In genomic region chr10:107488654-107489315, GRCm38 (mm10) we compare ENCODE assay signal across 14 mouse cellular contexts. TPM values are rescaled to one million over a fixed set of nuclear protein-coding genes. Genes with fewer than 3 reads are reported as not detected.
DNase-seq lines count a peak whose midpoint lies in the region; ATAC-seq lines count a peak whose summit lies in the region.
"Had no signal": no experiment of that assay in that cellular context is flagged by ENCODE, and none has a peak within 500 bp of the region (broad histone marks: within the 10 kb centered on the region; RNA-seq: fewer than 3 reads in every experiment).

No protein-coding gene starts in this region.

- no peak overlapping the region for H3K27ac ChIP-seq in heart, embryonic 13.5 days (replicated peaks)
- H3K27ac ChIP-seq in midbrain, embryonic 10.5 days (replicated peaks) = no peak overlapping the region; the same call in 1 of the 2 replicates
- no peak overlapping the region for H3K27ac ChIP-seq in midbrain, embryonic 14.5 days (replicated peaks; ENCODE audit: low read depth, low read length)
- H3K27ac ChIP-seq in limb, embryonic 13.5 days = no peak overlapping the region
- H3K27ac ChIP-seq in hindbrain, embryonic 13.5 days = no peak overlapping the region
- H3K27ac ChIP-seq: liver, embryonic 13.5 days had no signal

- 0 out of 2 replicates have a peak overlapping the region, but pooled peaks have one; percentile 2 for H3K9ac ChIP-seq in heart, embryonic 13.5 days
- no peak overlapping the region for H3K9ac ChIP-seq in midbrain, embryonic 14.5 days (replicated peaks; ENCODE audit: low read length)
- no peak overlapping the region for H3K9ac ChIP-seq in limb, embryonic 13.5 days
- no peak overlapping the region for H3K9ac ChIP-seq in hindbrain, embryonic 13.5 days
- H3K9ac ChIP-seq: liver, embryonic 13.5 days had no signal

- peak overlapping the region; percentile 47 for H3K4me2 ChIP-seq in heart, embryonic 13.5 days
- H3K4me2 ChIP-seq in midbrain, embryonic 14.5 days (ENCODE audit: low read length) = no peak overlapping the region
- H3K4me2 ChIP-seq in limb, embryonic 13.5 days (replicated peaks) = peak overlapping the region; percentile 42
- no peak overlapping the region for H3K4me2 ChIP-seq in hindbrain, embryonic 13.5 days
- H3K4me2 ChIP-seq: liver, embryonic 13.5 days had no signal

- no peaks in the 10 kb centered on the region for H3K36me3 ChIP-seq in heart, embryonic 13.5 days
- H3K36me3 ChIP-seq in midbrain, embryonic 10.5 days = no peaks in the 10 kb centered on the region
- H3K36me3 ChIP-seq in midbrain, embryonic 14.5 days (ENCODE audit: control insufficient read depth, insufficient read depth, low read length) = no peaks in the 10 kb centered on the region
- H3K36me3 ChIP-seq in limb, embryonic 13.5 days = no peaks in the 10 kb centered on the region
- no peaks in the 10 kb centered on the region for H3K36me3 ChIP-seq in hindbrain, embryonic 13.5 days
- H3K36me3 ChIP-seq: liver, embryonic 13.5 days had no signal

- H3K9me3 ChIP-seq in heart, embryonic 13.5 days = no peaks in the 10 kb centered on the region
- no peaks in the 10 kb centered on the region for H3K9me3 ChIP-seq in midbrain, embryonic 10.5 days (replicated peaks)
- no peaks in the 10 kb centered on the region for H3K9me3 ChIP-seq in midbrain, embryonic 14.5 days (ENCODE audit: control insufficient read depth, low read length)
- H3K9me3 ChIP-seq in limb, embryonic 13.5 days = no peaks in the 10 kb centered on the region
- H3K9me3 ChIP-seq in hindbrain, embryonic 13.5 days = no peaks in the 10 kb centered on the region
- H3K9me3 ChIP-seq: liver, embryonic 13.5 days had no signal

- H3K27me3 ChIP-seq in heart, embryonic 13.5 days (replicated peaks) = no peaks in the 10 kb centered on the region
- H3K27me3 ChIP-seq in midbrain, embryonic 10.5 days (ENCODE audit: low read depth, poor library complexity, severe bottlenecking) = peaks cover 2% of the 10 kb centered on the region
- no peaks in the 10 kb centered on the region for H3K27me3 ChIP-seq in midbrain, embryonic 14.5 days (ENCODE audit: control insufficient read depth, insufficient read depth, low read length)
- H3K27me3 ChIP-seq in limb, embryonic 13.5 days = peaks cover 35% of the 10 kb centered on the region
- no peaks in the 10 kb centered on the region for H3K27me3 ChIP-seq in hindbrain, embryonic 13.5 days
- H3K27me3 ChIP-seq: liver, embryonic 13.5 days had no signal

- no peak overlapping the region for H3K4me3 ChIP-seq in heart, embryonic 13.5 days
- peak overlapping the region; percentile 21; the same call in 1 of the 2 replicates for H3K4me3 ChIP-seq in midbrain, embryonic 10.5 days
- H3K4me3 ChIP-seq in midbrain, embryonic 14.5 days (replicated peaks; ENCODE audit: low read depth, low read length) = no peak overlapping the region
- no peak overlapping the region for H3K4me3 ChIP-seq in limb, embryonic 13.5 days
- no peak overlapping the region for H3K4me3 ChIP-seq in hindbrain, embryonic 13.5 days
- H3K4me3 ChIP-seq: liver, embryonic 13.5 days had no signal

- DNase-seq in heart, adult 9 months (ENCODE audit: low spot score in 2 of 2) = no peak
- no peak for DNase-seq in midbrain, embryonic 10.5 days (ENCODE audit: low spot score)
- DNase-seq in midbrain, embryonic 14.5 days = no peak
- DNase-seq: cerebellum, adult 8-10 months; kidney, postnatal 25 days; liver, embryonic 13.5 days; lung, postnatal 36 days had no signal

- ATAC-seq in heart, embryonic 13.5 days (ENCODE audit: extremely low read depth, insufficient number of reproducible peaks, low FRiP score, low TSS enrichment) = no peak
- ATAC-seq in midbrain, embryonic 14.5 days (ENCODE audit: low FRiP score, low TSS enrichment) = no peak
- ATAC-seq in common myeloid progenitor, adult 5-6 weeks (replicated peaks; ENCODE audit: low read depth, poor library complexity, severe bottlenecking) = peak; percentile 42; the same call in 1 of the 2 replicates
- ATAC-seq in limb, embryonic 13.5 days (ENCODE audit: low FRiP score, low read depth) = no peak
- no peak for ATAC-seq in hindbrain, embryonic 13.5 days (ENCODE audit: low FRiP score)
- no peak for ATAC-seq in CD4-positive, CD25-positive, alpha-beta regulatory T cell, adult 4 months
- ATAC-seq: hindbrain, embryonic 16.5 days had no signal

- 30% methylated on average over 12 of the region's 12 CpGs for WGBS in heart, embryonic 13.5 days
- 37% methylated on average over 12 of the region's 12 CpGs for WGBS in midbrain, embryonic 10.5 days
- 33% methylated on average over 12 of the region's 12 CpGs for WGBS in midbrain, embryonic 14.5 days
- WGBS in limb, embryonic 13.5 days = 26% methylated on average over 12 of the region's 12 CpGs
- WGBS in hindbrain, embryonic 13.5 days = 23% methylated on average over 12 of the region's 12 CpGs

- H3K4me1 ChIP-seq in heart, embryonic 13.5 days = peaks cover 2% of the 10 kb centered on the region; the same call in 1 of the 2 replicates
- peaks cover 28% of the 10 kb centered on the region for H3K4me1 ChIP-seq in midbrain, embryonic 10.5 days
- no peaks in the 10 kb centered on the region; the same call in 1 of the 2 replicates for H3K4me1 ChIP-seq in midbrain, embryonic 14.5 days (ENCODE audit: control insufficient read depth, insufficient read depth, low read length)
- H3K4me1 ChIP-seq in limb, embryonic 13.5 days = peaks cover 5% of the 10 kb centered on the region
- peaks cover 11% of the 10 kb centered on the region; the same call in 1 of the 2 replicates for H3K4me1 ChIP-seq in hindbrain, embryonic 13.5 days (replicated peaks)
- H3K4me1 ChIP-seq: liver, embryonic 13.5 days had no signal

RNA-seq across cellular contexts. Expression of gene Myf5, which starts 2.9 kb away (rescaled TPM):
- polyA plus RNA-seq in heart, embryonic 13.5 days (2015; fragmentation: Nextera tagmentation; extraction: Ambion mirVana) = 0.11 and 0.15 TPM in 2 replicates
- polyA plus RNA-seq in midbrain, embryonic 10.5 days (2016; fragmentation: Nextera tagmentation; extraction: Ambion mirVana) = 2.8 and 3.3 TPM in 2 replicates
- polyA plus RNA-seq in midbrain, embryonic 14.5 days (2014; fragmentation: Nextera tagmentation; extraction: Ambion mirVana) = not detected in 2 replicates
- total RNA-seq in common myeloid progenitor, adult 5-6 weeks (2017) = not detected in 2 replicates
- 21.1 and 23.8 TPM in 2 replicates for polyA plus RNA-seq in limb, embryonic 13.5 days (2015; fragmentation: Nextera tagmentation; extraction: Ambion mirVana)
- 0.21 and 0.38 TPM in 2 replicates for polyA plus RNA-seq in hindbrain, embryonic 13.5 days (2015; fragmentation: Nextera tagmentation; extraction: Ambion mirVana)
- not detected for polyA plus RNA-seq in CD4-positive, CD25-positive, alpha-beta regulatory T cell, adult 4 months (2017; shearing (Covaris generic))
- total RNA-seq: left cerebral cortex, adult 18-20 months had no signal
- polyA plus RNA-seq: hindbrain, embryonic 16.5 days had no signal

RNA-seq across cellular contexts. Expression of gene Myf6, which starts 5.8 kb away (rescaled TPM):
- 0.37 TPM in 1 of 2 replicates, not detected in the other for polyA plus RNA-seq in heart, embryonic 13.5 days (2015; fragmentation: Nextera tagmentation; extraction: Ambion mirVana)
- not detected in 2 replicates for polyA plus RNA-seq in midbrain, embryonic 10.5 days (2016; fragmentation: Nextera tagmentation; extraction: Ambion mirVana)
- polyA plus RNA-seq in midbrain, embryonic 14.5 days (2014; fragmentation: Nextera tagmentation; extraction: Ambion mirVana) = not detected in 2 replicates
- total RNA-seq in common myeloid progenitor, adult 5-6 weeks (2017) = not detected in 2 replicates
- 1.4 and 2.1 TPM in 2 replicates for polyA plus RNA-seq in limb, embryonic 13.5 days (2015; fragmentation: Nextera tagmentation; extraction: Ambion mirVana)
- polyA plus RNA-seq in hindbrain, embryonic 13.5 days (2015; fragmentation: Nextera tagmentation; extraction: Ambion mirVana) = not detected in 2 replicates
- polyA plus RNA-seq in CD4-positive, CD25-positive, alpha-beta regulatory T cell, adult 4 months (2017; shearing (Covaris generic)) = not detected
- total RNA-seq: left cerebral cortex, adult 18-20 months had no signal
- polyA plus RNA-seq: hindbrain, embryonic 16.5 days had no signal

Comparison
In these comparisons a context has a peak if more than half of its experiments do, and no peak if none do; other contexts are left out.
1. H3K4me2 ChIP-seq: peak in heart, embryonic 13.5 days (single experiment) and limb, embryonic 13.5 days (single experiment); none in midbrain, embryonic 14.5 days (single experiment) and hindbrain, embryonic 13.5 days (single experiment).